Mouse (Mus musculus): ENCODE measurements around the gene Gm10337. TPM values are rescaled to one million over a fixed set of nuclear protein-coding genes. Genes with fewer than 3 reads are reported as not detected.

Gm10337 gene
- polyA plus RNA-seq, 1 experiment = not detected

DNA sequence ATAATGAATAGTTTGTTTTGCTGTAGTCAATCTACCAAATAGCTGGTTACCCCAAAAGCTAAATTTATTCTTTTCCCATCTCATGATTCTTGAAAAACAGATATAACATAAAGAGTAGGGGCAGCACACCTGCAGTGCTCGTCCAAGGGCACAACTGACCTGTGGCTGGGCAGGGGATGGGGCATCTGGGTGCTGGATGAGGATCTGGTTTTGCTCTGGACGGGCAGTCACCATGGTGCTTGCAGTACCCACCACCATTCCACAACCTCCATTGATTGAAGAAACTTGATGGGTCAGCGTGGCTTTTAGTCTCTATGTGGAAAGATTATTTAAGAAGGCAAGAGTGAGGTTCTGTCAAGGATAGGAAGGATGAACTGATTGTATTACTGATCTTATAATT lies 42.7 kb downstream of the Gm10337 start:
- TF ChIP-seq POLR2A (IDR thresholded peaks at IDR 0.05; ENCODE audit: low read depth, low read length) (no peak), CTCF (IDR thresholded peaks at IDR 0.05; ENCODE audit: extremely low read depth, insufficient read depth, insufficient read length, insufficient replicate concordance) (no peak)
- WGBS = 93% methylated on average over 3 of the region's 3 CpGs

GRCm38 (mm10) chr15:102546677-102547427 lies 43.3 kb downstream of the Gm10337 start:
- Histone ChIP-seq H3K27ac (ENCODE audit: insufficient read depth, low read length) (no peak overlapping the region), H3K36me3 (ENCODE audit: control insufficient read depth, insufficient read depth, low read length) (peaks cover 26% of the 10 kb centered on the region), H3K27me3 (ENCODE audit: control insufficient read depth, insufficient read depth, low read length) (no peaks in the 10 kb centered on the region), H3K4me1 (ENCODE audit: control insufficient read depth, insufficient read depth, insufficient read length) (no peaks in the 10 kb centered on the region), H3K4me3 (ENCODE audit: extremely low read depth, insufficient read depth, insufficient read length) (no peak overlapping the region)
- no peak for TF ChIP-seq POLR2A (IDR thresholded peaks at IDR 0.05; ENCODE audit: low read depth, low read length)
- TF ChIP-seq CTCF (IDR thresholded peaks at IDR 0.05; ENCODE audit: extremely low read depth, insufficient read depth, insufficient read length, insufficient replicate concordance) = no peak
- DNase-seq (ENCODE audit: low read depth in 1 of 2, low spot score in 2 of 2) = no peak
- WGBS = 91% methylated on average over 3 of the region's 3 CpGs

More for the DNA sequence above, 42.7 kb downstream of the Gm10337 start:
- DNase-seq (ENCODE audit: low read depth in 1 of 2, low spot score in 2 of 2) = no peak
- H3K4me3 ChIP-seq (ENCODE audit: extremely low read depth, insufficient read depth, insufficient read length) = no peak overlapping the region
- no peaks in the 10 kb centered on the region for H3K27me3 ChIP-seq (ENCODE audit: control insufficient read depth, insufficient read depth, low read length)
- H3K36me3 ChIP-seq (ENCODE audit: control insufficient read depth, insufficient read depth, low read length) = peaks cover 25% of the 10 kb centered on the region
- H3K27ac ChIP-seq (ENCODE audit: insufficient read depth, low read length) = no peak overlapping the region
- H3K4me1 ChIP-seq (ENCODE audit: control insufficient read depth, insufficient read depth, insufficient read length) = no peaks in the 10 kb centered on the region

DNA sequence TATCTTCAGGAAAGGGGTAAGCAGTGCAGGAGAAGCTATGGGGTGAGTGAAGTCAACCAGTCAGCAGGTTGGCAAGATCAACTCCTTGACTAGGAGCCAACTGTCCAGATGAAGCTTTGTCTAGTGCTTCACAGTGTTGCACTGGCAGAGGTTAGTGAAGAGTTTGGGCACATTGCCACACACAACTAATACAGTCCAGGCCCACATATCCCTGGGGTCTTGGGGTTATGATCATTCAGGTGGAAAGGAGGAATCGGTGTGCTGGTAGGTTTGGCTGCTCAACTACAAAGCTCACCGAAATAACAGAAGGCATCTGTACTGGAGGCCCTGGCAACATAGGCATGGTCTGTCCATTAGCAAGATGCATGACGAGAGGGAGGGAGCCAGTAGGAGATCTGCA lies 44.0 kb downstream of the Gm10337 start:
- DNase-seq (ENCODE audit: low read depth in 1 of 2, low spot score in 2 of 2) = no peak
- no peak overlapping the region for H3K4me3 ChIP-seq (ENCODE audit: extremely low read depth, insufficient read depth, insufficient read length)
- no peaks in the 10 kb centered on the region for H3K27me3 ChIP-seq (ENCODE audit: control insufficient read depth, insufficient read depth, low read length)
- peaks cover 28% of the 10 kb centered on the region for H3K36me3 ChIP-seq (ENCODE audit: control insufficient read depth, insufficient read depth, low read length)
- 80% methylated on average over 3 of the region's 3 CpGs for WGBS
- TF ChIP-seq CTCF (IDR thresholded peaks at IDR 0.05; ENCODE audit: extremely low read depth, insufficient read depth, insufficient read length, insufficient replicate concordance) (no peak), POLR2A (IDR thresholded peaks at IDR 0.05; ENCODE audit: low read depth, low read length) (no peak)
- no peak overlapping the region for H3K27ac ChIP-seq (ENCODE audit: insufficient read depth, low read length)
- H3K4me1 ChIP-seq (ENCODE audit: control insufficient read depth, insufficient read depth, insufficient read length) = no peaks in the 10 kb centered on the region

- Histone ChIP-seq H3K4me3 (ENCODE audit: extremely low read depth, insufficient read depth, insufficient read length) (no peak overlapping the region), H3K36me3 (ENCODE audit: control insufficient read depth, insufficient read depth, low read length) (peaks cover 30% of the 10 kb centered on the region), H3K27me3 (ENCODE audit: control insufficient read depth, insufficient read depth, low read length) (no peaks in the 10 kb centered on the region), H3K27ac (ENCODE audit: insufficient read depth, low read length) (no peak overlapping the region), H3K4me1 (ENCODE audit: control insufficient read depth, insufficient read depth, insufficient read length) (no peaks in the 10 kb centered on the region)
- no peak for DNase-seq (ENCODE audit: low read depth in 1 of 2, low spot score in 2 of 2)
- TF ChIP-seq POLR2A (IDR thresholded peaks at IDR 0.05; ENCODE audit: low read depth, low read length) = no peak
- TF ChIP-seq CTCF (IDR thresholded peaks at IDR 0.05; ENCODE audit: extremely low read depth, insufficient read depth, insufficient read length, insufficient replicate concordance) = no peak
- WGBS = 93% methylated on average over 5 of the region's 5 CpGs
Observed at GRCm38 (mm10) chr15:102552599-102552998, 49.1 kb downstream of the Gm10337 start.

Other genes with a start within 250 kb of the Gm10337 start
- gene Rarg, start 246.2 kb upstream of the Gm10337 start, polyA plus RNA-seq (2012; rRNA removed) = 21.1 and 27.5 TPM in 2 replicates
- gene Gm9918, start 233.2 kb upstream of the Gm10337 start, polyA plus RNA-seq (2012; rRNA removed) = 0.05 TPM in 1 of 2 replicates, not detected in the other
- 57.8 and 79.8 TPM in 2 replicates for gene Mfsd5, start 224.3 kb upstream of the Gm10337 start, polyA plus RNA-seq (2012; rRNA removed)
- 8.9 and 15.1 TPM in 2 replicates for gene Espl1, start 207.5 kb upstream of the Gm10337 start, polyA plus RNA-seq (2012; rRNA removed)
- 51.9 and 63.6 TPM in 2 replicates for gene Pfdn5, start 177.6 kb upstream of the Gm10337 start, polyA plus RNA-seq (2012; rRNA removed)
- gene Myg1, start 172.0 kb upstream of the Gm10337 start, polyA plus RNA-seq (2012; rRNA removed) = 41.9 and 48.4 TPM in 2 replicates
- gene Aaas, start 153.0 kb upstream of the Gm10337 start, polyA plus RNA-seq (2012; rRNA removed) = 51.9 and 55.8 TPM in 2 replicates
- not detected in 2 replicates for gene Sp7, start 136.5 kb upstream of the Gm10337 start, polyA plus RNA-seq (2012; rRNA removed)
- gene Sp1, start 97.6 kb upstream of the Gm10337 start, polyA plus RNA-seq (2012; rRNA removed) = 19.6 and 22.7 TPM in 2 replicates
- gene Amhr2, start 58.4 kb upstream of the Gm10337 start, polyA plus RNA-seq (2012; rRNA removed) = 0.56 and 0.66 TPM in 2 replicates
- 170 and 215 TPM in 2 replicates for gene Prr13, start 44.7 kb upstream of the Gm10337 start, polyA plus RNA-seq (2012; rRNA removed)
- 378 and 426 TPM in 2 replicates for gene Pcbp2, start 33.2 kb upstream of the Gm10337 start, polyA plus RNA-seq (2012; rRNA removed)
- gene Map3k12, start 13.3 kb downstream of the Gm10337 start, polyA plus RNA-seq (2012; rRNA removed) = 2.1 TPM in 2 replicates
- gene Tarbp2, start 14.5 kb downstream of the Gm10337 start, polyA plus RNA-seq (2012; rRNA removed) = 53.9 and 58.4 TPM in 2 replicates
- gene Npff, start 21.2 kb downstream of the Gm10337 start, polyA plus RNA-seq (2012; rRNA removed) = 6.7 and 8.1 TPM in 2 replicates
- gene Gm28047, start 121.3 kb downstream of the Gm10337 start, polyA plus RNA-seq (2012; rRNA removed) = not detected in 2 replicates
- gene Atf7, start 121.7 kb downstream of the Gm10337 start, polyA plus RNA-seq (2012; rRNA removed) = 70.2 and 71.8 TPM in 2 replicates
- gene Atp5g2, start 168.6 kb downstream of the Gm10337 start, polyA plus RNA-seq (2012; rRNA removed) = 249 and 253 TPM in 2 replicates
- gene Calcoco1, start 218.5 kb downstream of the Gm10337 start, polyA plus RNA-seq (2012; rRNA removed) = 29.6 and 34.9 TPM in 2 replicates